Mouse (Mus musculus): ENCODE measurements around the gene Stambpl1. TPM values are rescaled to one million over a fixed set of nuclear protein-coding genes. Genes with fewer than 3 reads are reported as not detected.

Stambpl1 gene
- polyA plus RNA-seq, 1 experiment from 2014 or later: 10.3 TPM

- Histone ChIP-seq H3K27me3 (ENCODE audit: insufficient read depth, low read length) (no peaks in the 10 kb centered on the region), H3K4me3 (ENCODE audit: low read depth, low read length) (no peak overlapping the region), H3K9me3 (ENCODE audit: low read length) (no peaks in the 10 kb centered on the region), H3K9ac (replicated peaks) (no peak overlapping the region), H3K4me2 (ENCODE audit: low read depth, low read length) (no peak overlapping the region), H3K4me1 (ENCODE audit: insufficient read depth) (no peaks in the 10 kb centered on the region), H3K36me3 (replicated peaks; ENCODE audit: insufficient read depth, low read length) (no peaks in the 10 kb centered on the region), H3K27ac (ENCODE audit: low read depth) (no peak overlapping the region)
- no peak for ATAC-seq
- 80% methylated on average over 3 of the region's 3 CpGs for WGBS (ENCODE audit: insufficient replicate concordance)
- TF ChIP-seq CTCF (IDR thresholded peaks at IDR 0.05; ENCODE audit: low read depth) (no peak), EP300 (IDR thresholded peaks at IDR 0.05; ENCODE audit: low read depth) (no peak)
- DNase-seq: no peak
Observed at GRCm38 (mm10) chr19:34278078-34278477, 86.0 kb downstream of the Stambpl1 start.

GRCm38 (mm10) chr19:34283614-34284013 is 91.6 kb downstream of the Stambpl1 start:
- Histone ChIP-seq H3K27me3 (ENCODE audit: insufficient read depth, low read length) (no peaks in the 10 kb centered on the region), H3K4me3 (ENCODE audit: low read depth, low read length) (no peak overlapping the region), H3K4me2 (ENCODE audit: low read depth, low read length) (no peak overlapping the region), H3K27ac (ENCODE audit: low read depth) (no peak overlapping the region), H3K4me1 (ENCODE audit: insufficient read depth) (no peaks in the 10 kb centered on the region), H3K9ac (replicated peaks) (no peak overlapping the region), H3K36me3 (replicated peaks; ENCODE audit: insufficient read depth, low read length) (no peaks in the 10 kb centered on the region), H3K9me3 (ENCODE audit: low read length) (no peaks in the 10 kb centered on the region)
- no peak for DNase-seq
- ATAC-seq: no peak
- whole genome bisulfite sequencing (ENCODE audit: insufficient replicate concordance): 45% methylated on average over 6 of the region's 6 CpGs
- TF ChIP-seq EP300 (IDR thresholded peaks at IDR 0.05; ENCODE audit: low read depth): no peak
- TF ChIP-seq CTCF (IDR thresholded peaks at IDR 0.05; ENCODE audit: low read depth): no peak

GRCm38 (mm10) chr19:34284383-34284782 is 92.4 kb downstream of the Stambpl1 start:
- Histone ChIP-seq H3K36me3 (replicated peaks; ENCODE audit: insufficient read depth, low read length) (no peaks in the 10 kb centered on the region), H3K27ac (ENCODE audit: low read depth) (no peak overlapping the region), H3K4me3 (ENCODE audit: low read depth, low read length) (peak overlapping the region; percentile 8; the same call in 1 of the 2 replicates), H3K9ac (replicated peaks) (no peak overlapping the region), H3K4me2 (ENCODE audit: low read depth, low read length) (peak overlapping the region; percentile 43), H3K4me1 (ENCODE audit: insufficient read depth) (no peaks in the 10 kb centered on the region), H3K9me3 (ENCODE audit: low read length) (no peaks in the 10 kb centered on the region), H3K27me3 (ENCODE audit: insufficient read depth, low read length) (no peaks in the 10 kb centered on the region)
- DNase-seq (no peak), ATAC-seq (no peak)
- whole genome bisulfite sequencing (ENCODE audit: insufficient replicate concordance): 44% methylated on average over 10 of the region's 10 CpGs
- TF ChIP-seq EP300 (IDR thresholded peaks at IDR 0.05; ENCODE audit: low read depth): no peak
- peak; percentile 53 for TF ChIP-seq CTCF (IDR thresholded peaks at IDR 0.05; ENCODE audit: low read depth)

- no peak overlapping the region for H3K27ac ChIP-seq (ENCODE audit: low read depth)
- H3K4me2 ChIP-seq (ENCODE audit: low read depth, low read length): no peak overlapping the region
- no peak overlapping the region for H3K9ac ChIP-seq (replicated peaks)
- H3K4me1 ChIP-seq (ENCODE audit: insufficient read depth): peaks cover 4% of the 10 kb centered on the region; the same call in 1 of the 2 replicates
- no peak for TF ChIP-seq CTCF (IDR thresholded peaks at IDR 0.05; ENCODE audit: low read depth)
- TF ChIP-seq EP300 (IDR thresholded peaks at IDR 0.05; ENCODE audit: low read depth): no peak
- 35% methylated on average over 2 of the region's 2 CpGs for WGBS (ENCODE audit: insufficient replicate concordance)
- no peak overlapping the region for H3K4me3 ChIP-seq (ENCODE audit: low read depth, low read length)
- DNase-seq: no peak
- H3K36me3 ChIP-seq (replicated peaks; ENCODE audit: insufficient read depth, low read length): no peaks in the 10 kb centered on the region
- ATAC-seq: no peak
- H3K27me3 ChIP-seq (ENCODE audit: insufficient read depth, low read length): no peaks in the 10 kb centered on the region
- H3K9me3 ChIP-seq (ENCODE audit: low read length): no peaks in the 10 kb centered on the region
Observed at GRCm38 (mm10) chr19:34284826-34285225, 92.8 kb downstream of the Stambpl1 start.

GRCm38 (mm10) chr19:34287221-34287620 is 95.2 kb downstream of the Stambpl1 start:
- Histone ChIP-seq H3K4me3 (ENCODE audit: low read depth, low read length) (no peak overlapping the region), H3K9me3 (ENCODE audit: low read length) (no peaks in the 10 kb centered on the region), H3K27me3 (ENCODE audit: insufficient read depth, low read length) (no peaks in the 10 kb centered on the region), H3K9ac (replicated peaks) (no peak overlapping the region), H3K4me2 (ENCODE audit: low read depth, low read length) (no peak overlapping the region), H3K4me1 (ENCODE audit: insufficient read depth) (peaks cover 10% of the 10 kb centered on the region), H3K27ac (ENCODE audit: low read depth) (no peak overlapping the region), H3K36me3 (replicated peaks; ENCODE audit: insufficient read depth, low read length) (no peaks in the 10 kb centered on the region)
- ATAC-seq (no peak), DNase-seq (no peak)
- TF ChIP-seq EP300 (IDR thresholded peaks at IDR 0.05; ENCODE audit: low read depth) (no peak), CTCF (IDR thresholded peaks at IDR 0.05; ENCODE audit: low read depth) (no peak)

GRCm38 (mm10) chr19:34287656-34288415 is 95.8 kb downstream of the Stambpl1 start:
- ATAC-seq: no peak
- Histone ChIP-seq H3K4me1 (ENCODE audit: insufficient read depth) (peaks cover 13% of the 10 kb centered on the region), H3K4me3 (ENCODE audit: low read depth, low read length) (no peak overlapping the region), H3K9me3 (ENCODE audit: low read length) (no peaks in the 10 kb centered on the region), H3K27ac (ENCODE audit: low read depth) (no peak overlapping the region), H3K9ac (replicated peaks) (no peak overlapping the region), H3K36me3 (replicated peaks; ENCODE audit: insufficient read depth, low read length) (no peaks in the 10 kb centered on the region), H3K27me3 (ENCODE audit: insufficient read depth, low read length) (no peaks in the 10 kb centered on the region), H3K4me2 (ENCODE audit: low read depth, low read length) (no peak overlapping the region)
- no peak for DNase-seq
- 45% methylated on average over 13 of the region's 13 CpGs for WGBS (ENCODE audit: insufficient replicate concordance)
- no peak for TF ChIP-seq CTCF (IDR thresholded peaks at IDR 0.05; ENCODE audit: low read depth)
- TF ChIP-seq EP300 (IDR thresholded peaks at IDR 0.05; ENCODE audit: low read depth): no peak
